Mouse (Mus musculus) gastrocnemius, adult 2 months (tissue): ENCODE data around the gene Wdr95. TPM values are rescaled to one million over a fixed set of nuclear protein-coding genes. Genes with fewer than 3 reads are reported as not detected.
A peak's percentile ranks its signal among the peaks of the same experiment; 100 is the strongest.

Source experiments
- DNase-seq: peaks from one replicate; pipeline ENCODE4 v3.0.0; 2022
- H3K27ac ChIP-seq: fragments of 200-600 bp; 2 replicates; pipeline ENCODE4 v1.8.1; 2022; ENCODE audit warnings: mild to moderate bottlenecking
- H3K4me3 ChIP-seq: fragments of 200-600 bp; 2 replicates; pipeline ENCODE4 v1.8.1; 2022; ENCODE audit warnings: mild to moderate bottlenecking, moderate library complexity
- CTCF ChIP-seq: fragments of 200-600 bp; IDR thresholded peaks from 2 replicates; pipeline ENCODE4 v1.8.1; 2022; ENCODE audit warnings: antibody characterized with exemption, mild to moderate bottlenecking, moderate library complexity
- intact Hi-C: fragments of 180-260 bp; cut with DNase I; formaldehyde crosslinking; loops from one replicate; pipeline ENCODE4 v1.15.1; 2025
- total RNA-seq, 2 experiments: library from RNA; stranded (reverse); gene quantifications; 2 replicates each; pipeline ENCODE4 v1.2.3; 2021

Wdr95 gene
- total RNA-seq, 2 experiments from 2014 or later: 0.08 TPM; not detected in 1

DNA sequence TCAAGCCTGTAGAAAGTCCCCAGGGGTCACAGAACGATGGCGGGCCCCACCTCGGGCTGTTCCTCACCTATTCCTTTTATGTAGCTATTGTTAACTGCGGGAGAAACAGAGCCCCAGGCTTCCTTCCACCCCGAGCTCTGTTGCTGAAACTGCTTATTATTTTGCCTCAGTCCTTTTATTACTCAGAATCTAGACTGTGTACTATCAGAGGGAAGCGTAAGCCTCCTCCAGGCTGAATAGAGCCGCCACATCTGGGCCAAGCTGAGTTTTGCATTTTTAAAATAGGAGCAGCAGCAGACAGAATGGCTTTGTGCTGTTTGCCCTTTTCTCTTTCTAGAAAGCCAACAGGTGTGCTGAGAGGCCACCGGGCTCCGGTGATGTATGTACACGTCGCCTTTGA is 37.5 kb downstream of the Wdr95 start:
- Histone ChIP-seq H3K27ac (peak overlapping the region; percentile 83), H3K4me3 (no peak overlapping the region)
- DNase-seq: no peak
- intact Hi-C loops: no loop called here
- TF ChIP-seq CTCF: no peak

- DNase-seq: peak; percentile 71
- TF ChIP-seq CTCF: no peak
- intact Hi-C loops: no loop called here
- H3K27ac ChIP-seq: peak overlapping the region; percentile 83
- H3K4me3 ChIP-seq: no peak overlapping the region
Measured at GRCm38 (mm10) chr5:149566957-149567356, 38.5 kb downstream of the Wdr95 start.

GRCm38 (mm10) chr5:149568993-149569392 is 40.5 kb downstream of the Wdr95 start:
- peak overlapping the region; percentile 40 for H3K4me3 ChIP-seq
- peak; percentile 61 for DNase-seq
- H3K27ac ChIP-seq: peak overlapping the region; percentile 83
- no peak for TF ChIP-seq CTCF
- intact Hi-C loops: no loop called here

GRCm38 (mm10) chr5:149576977-149577376 is 48.5 kb downstream of the Wdr95 start:
- Histone ChIP-seq H3K27ac (no peak overlapping the region), H3K4me3 (no peak overlapping the region)
- intact Hi-C loops: no loop called here
- TF ChIP-seq CTCF: no peak
- no peak for DNase-seq

DNA sequence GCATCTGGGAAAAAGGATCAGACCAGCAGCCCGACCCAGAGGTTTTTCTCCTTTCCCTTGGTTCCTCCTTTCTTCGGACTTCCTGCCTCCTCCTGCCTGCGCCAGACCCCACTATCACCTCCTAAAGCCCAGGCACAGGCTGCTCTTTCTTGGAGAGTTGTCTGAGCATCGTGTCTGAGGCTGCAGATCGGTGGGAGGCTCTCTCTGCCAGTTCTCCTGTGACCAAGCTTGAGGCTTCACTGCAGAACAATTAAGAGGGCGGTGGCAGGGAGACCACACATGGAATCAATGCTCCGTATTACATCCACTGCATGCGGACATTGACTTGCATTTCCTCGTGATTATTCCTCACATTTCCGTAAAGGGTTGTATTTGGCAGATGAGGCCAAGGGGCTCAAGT is 49.0 kb downstream of the Wdr95 start:
- DNase-seq: no peak
- Histone ChIP-seq H3K4me3 (no peak overlapping the region), H3K27ac (no peak overlapping the region)
- intact Hi-C loops: no loop called here
- TF ChIP-seq CTCF: no peak

DNA sequence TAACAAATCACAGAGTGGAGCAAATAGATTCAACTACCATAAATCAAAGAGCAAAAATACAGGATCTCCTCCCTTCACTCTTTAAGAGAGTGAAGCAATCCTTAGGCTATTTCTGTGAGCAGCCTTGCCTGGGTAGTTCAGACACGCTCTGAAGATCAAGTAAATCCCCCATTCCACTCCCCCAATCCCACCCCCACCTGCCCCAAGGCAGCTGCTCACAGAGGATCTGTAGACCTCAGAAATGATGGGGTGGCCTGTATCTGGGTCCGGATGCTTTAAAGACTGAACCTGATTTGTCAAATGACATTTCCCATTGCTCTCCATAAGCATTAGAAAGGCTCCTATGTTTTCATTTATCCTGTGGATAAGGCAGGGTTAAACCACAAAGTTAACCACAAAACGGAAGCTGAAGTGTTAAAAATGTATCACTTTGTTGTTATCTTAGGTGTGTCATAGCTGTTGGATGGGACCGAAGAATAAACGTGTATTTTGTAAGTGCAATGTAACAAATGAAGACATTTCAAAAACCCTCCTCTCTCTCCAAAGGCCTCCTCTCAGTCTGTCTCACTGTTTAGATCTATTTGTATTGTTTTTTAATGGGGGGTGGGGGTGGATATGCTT is 54.3 kb downstream of the Wdr95 start:
- intact Hi-C loops: no loop called here
- Histone ChIP-seq H3K27ac (no peak overlapping the region), H3K4me3 (no peak overlapping the region)
- no peak for DNase-seq
- no peak for TF ChIP-seq CTCF

GRCm38 (mm10) chr5:149583507-149583906 is 55.0 kb downstream of the Wdr95 start:
- Histone ChIP-seq H3K4me3 (no peak overlapping the region), H3K27ac (no peak overlapping the region)
- TF ChIP-seq CTCF: no peak
- intact Hi-C loops: no loop called here
- no peak for DNase-seq

DNA sequence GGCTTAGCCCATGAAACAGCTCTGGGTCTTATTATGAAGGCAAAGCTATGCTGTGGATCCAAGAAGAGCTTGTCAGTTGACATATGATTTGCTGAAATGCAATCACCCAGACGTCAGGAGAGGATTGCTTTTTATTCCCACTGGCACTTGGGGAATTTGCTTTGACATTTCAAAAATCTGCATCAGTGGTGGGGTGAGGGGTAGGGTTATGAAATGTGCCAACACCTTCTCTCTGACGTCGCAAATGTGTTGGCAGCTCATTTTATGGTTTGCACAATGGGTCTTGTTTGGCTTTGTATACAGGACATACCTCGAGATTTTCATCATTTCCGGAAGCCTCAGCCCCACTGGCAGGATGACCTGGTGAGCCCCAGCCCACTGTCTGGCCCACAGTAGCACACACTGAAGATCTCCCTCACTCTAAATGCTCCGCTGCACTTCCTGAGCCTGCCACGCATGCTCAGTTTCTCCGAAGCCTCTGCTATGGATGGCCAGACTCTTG is 55.7 kb downstream of the Wdr95 start:
- no peak for TF ChIP-seq CTCF
- intact Hi-C loops: no loop called here
- no peak for DNase-seq
- Histone ChIP-seq H3K27ac (no peak overlapping the region), H3K4me3 (no peak overlapping the region)

- intact Hi-C loops: no loop called here
- Histone ChIP-seq H3K4me3 (no peak overlapping the region), H3K27ac (no peak overlapping the region)
- no peak for DNase-seq
- TF ChIP-seq CTCF: no peak
Measured at GRCm38 (mm10) chr5:149585231-149585630, 56.8 kb downstream of the Wdr95 start.

- Histone ChIP-seq H3K27ac (no peak overlapping the region), H3K4me3 (no peak overlapping the region)
- intact Hi-C loops: no loop called here
- no peak for DNase-seq
- no peak; the same call in 1 of the 2 replicates for TF ChIP-seq CTCF
Measured at GRCm38 (mm10) chr5:149585910-149586309, 57.4 kb downstream of the Wdr95 start.

DNA sequence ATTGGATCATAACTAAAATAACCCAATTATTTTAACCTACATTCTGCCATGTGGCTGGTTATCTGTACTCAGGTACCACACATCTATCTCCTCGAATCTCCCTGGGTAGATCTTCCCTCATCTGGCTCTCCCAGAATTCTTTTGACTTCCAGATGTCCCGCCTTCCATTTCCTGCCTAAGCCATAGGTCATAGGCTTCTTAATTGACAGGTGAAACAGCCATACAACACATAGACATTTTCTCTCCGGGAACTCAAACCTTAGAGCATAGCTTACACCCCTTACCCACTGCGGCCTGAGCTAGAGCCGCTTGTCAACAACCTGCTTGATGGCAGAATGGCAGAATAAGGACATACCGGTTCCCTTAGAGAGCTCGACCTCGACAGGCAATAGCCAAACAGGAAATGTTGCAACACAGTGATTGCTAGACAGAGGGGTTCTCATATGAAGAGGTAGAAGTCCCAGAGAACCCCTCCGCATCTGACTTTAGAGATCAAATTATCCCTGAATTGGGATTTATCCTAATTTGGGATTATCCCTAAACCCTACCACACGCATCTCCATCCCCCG is 58.9 kb downstream of the Wdr95 start:
- H3K27ac ChIP-seq: no peak overlapping the region
- intact Hi-C loops: no loop called here
- DNase-seq: no peak
- H3K4me3 ChIP-seq: no peak overlapping the region
- no peak for TF ChIP-seq CTCF

DNA sequence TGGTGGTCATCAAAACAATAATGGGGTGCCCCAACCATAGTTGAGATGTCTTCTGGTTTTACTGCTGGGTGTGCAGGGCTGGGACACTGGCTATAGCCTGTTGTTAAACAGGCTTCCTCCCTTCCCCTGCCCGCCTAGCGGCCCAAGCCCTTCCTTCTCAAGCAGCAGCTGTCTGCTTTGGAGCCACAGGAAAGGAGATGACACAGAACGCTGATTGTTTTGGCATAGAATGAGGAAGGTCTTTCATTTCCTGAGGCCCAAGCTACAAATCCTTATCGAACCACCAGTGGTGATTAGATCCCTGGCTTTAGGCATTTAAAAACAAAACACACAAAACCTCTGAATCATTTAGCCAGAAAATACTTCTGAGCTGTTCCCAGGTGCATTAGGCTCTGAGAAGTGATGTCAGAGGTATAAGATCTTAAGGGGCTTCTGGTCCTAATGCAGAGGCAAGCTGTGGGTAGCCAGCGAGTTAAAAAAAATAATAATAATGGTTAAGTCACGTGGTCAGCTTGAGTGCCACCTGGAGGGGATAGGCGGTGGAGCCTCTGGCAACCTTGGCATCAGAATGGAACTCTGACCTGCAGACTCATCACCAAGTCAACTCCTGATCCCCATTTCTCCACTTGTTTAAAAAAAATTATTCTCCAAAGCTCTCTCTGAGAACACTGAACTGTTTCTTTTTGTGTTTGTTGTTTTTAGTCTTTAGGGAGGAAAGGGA is 60.5 kb downstream of the Wdr95 start:
- no peak for DNase-seq
- intact Hi-C loops: no loop called here
- peak overlapping the region; percentile 28; the same call in 1 of the 2 replicates for H3K27ac ChIP-seq
- no peak for TF ChIP-seq CTCF
- no peak overlapping the region for H3K4me3 ChIP-seq

DNA sequence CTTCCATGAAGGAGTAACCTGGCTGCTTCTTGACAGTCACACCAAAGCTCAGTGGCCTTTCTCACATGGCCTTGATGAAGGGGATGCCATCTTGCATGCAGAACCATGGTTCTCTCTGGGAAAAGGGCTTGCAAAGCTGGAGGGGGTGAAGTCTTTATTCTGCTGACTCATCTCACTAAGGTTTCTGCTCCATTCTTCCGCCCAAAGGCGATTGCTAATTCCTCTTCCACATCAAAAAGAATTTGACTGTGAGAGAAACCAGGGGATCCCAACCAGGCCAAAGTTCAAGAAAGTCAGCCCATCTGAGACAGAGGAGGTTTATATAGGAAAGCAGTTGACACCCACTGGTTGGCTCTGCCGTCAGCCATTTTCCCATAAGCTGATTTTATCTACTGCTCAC is 61.5 kb downstream of the Wdr95 start:
- no peak for TF ChIP-seq CTCF
- no peak for DNase-seq
- intact Hi-C loops: no loop called here
- Histone ChIP-seq H3K4me3 (no peak overlapping the region), H3K27ac (no peak overlapping the region)
